Mouse (Mus musculus): ENCODE results near the gene Nxn.

GRCm38 (mm10) chr11:76292398-76292797, 106.5 kb downstream of the Nxn start:
- TF ChIP-seq CTCF (IDR thresholded peaks at IDR 0.05; ENCODE audit: borderline replicate concordance, control insufficient read depth, extremely low read depth, insufficient read depth, low read length, poor library complexity): no peak
- no peak for TF ChIP-seq POLR2A (IDR thresholded peaks at IDR 0.05; ENCODE audit: control insufficient read depth, extremely low read depth, insufficient read depth, low read length, poor library complexity)

All from thymus, adult 2 months (tissue).